Mouse (Mus musculus) C2C12 (cell line): Measurements from ENCODE around the gene Lcn2.

Source experiments
- CEBPB ChIP-seq: IDR thresholded peaks from one replicate; pipeline ENCODE4 v1.6.1; 2011; ENCODE audit warnings: low read depth, mild to moderate bottlenecking, control low read depth, moderate library complexity
- CTCF ChIP-seq: IDR thresholded peaks from one replicate; pipeline ENCODE4 v1.5.1; 2011; ENCODE audit not compliant: control insufficient read depth, insufficient read depth, insufficient read length
- FOSL1 ChIP-seq: IDR thresholded peaks from one replicate; pipeline ENCODE4 v1.8.0; 2011; ENCODE audit warnings: mild to moderate bottlenecking, low read length; ENCODE audit not compliant: poor library complexity, insufficient read depth, severe bottlenecking
- MAX ChIP-seq: IDR thresholded peaks from one replicate; pipeline ENCODE4 v1.6.1; 2011; ENCODE audit warnings: mild to moderate bottlenecking, control low read depth
- MYOD1 ChIP-seq: IDR thresholded peaks from one replicate; pipeline ENCODE4 v1.6.1; 2011; ENCODE audit warnings: low read depth; ENCODE audit not compliant: control insufficient read depth, insufficient read length
- MYOG ChIP-seq: IDR thresholded peaks from one replicate; pipeline ENCODE4 v1.6.1; 2011; ENCODE audit not compliant: control insufficient read depth, insufficient read length; ENCODE audit errors: extremely low read depth
- USF1 ChIP-seq: IDR thresholded peaks from one replicate; pipeline ENCODE4 v1.6.1; 2011; ENCODE audit warnings: low read depth, mild to moderate bottlenecking, control low read depth, moderate library complexity

DNA sequence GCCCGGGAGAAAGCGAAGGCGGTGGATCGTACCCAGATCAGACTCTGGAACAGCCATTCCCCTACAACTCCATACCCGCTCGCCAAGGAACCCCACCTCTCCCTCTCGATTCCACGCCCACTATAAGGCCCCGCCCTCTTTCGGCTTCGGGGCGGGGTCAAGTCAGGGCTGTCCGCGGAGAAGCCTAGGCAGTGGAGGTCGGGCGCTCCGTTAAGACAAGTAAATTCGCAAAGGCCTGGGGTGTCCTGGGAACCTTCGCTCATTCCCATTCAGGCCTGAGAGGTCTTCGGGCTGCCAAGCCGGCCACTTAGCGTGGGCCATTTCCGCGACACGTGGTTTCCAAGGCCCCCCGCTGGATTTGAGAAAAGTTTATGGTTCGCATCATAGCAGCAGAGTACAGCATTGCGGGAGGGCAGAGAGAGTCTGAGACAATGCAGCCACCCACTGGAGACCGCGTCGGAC, 7.5 kb upstream of the Lcn2 start, which contains the start of gene Ptges2:
- no peak for TF ChIP-seq CTCF
- peak; percentile 95 for TF ChIP-seq USF1
- peak; percentile 77 for TF ChIP-seq MAX
- no peak for TF ChIP-seq MYOD1
- TF ChIP-seq MYOG: no peak
- TF ChIP-seq FOSL1: no peak
- no peak for TF ChIP-seq CEBPB
